Mouse (Mus musculus) heart, adult 9 months (tissue): ENCODE measurements around the gene Asrgl1.
"Not testable (repeated sequence)": the region's sequence is repeated elsewhere in the genome, so short reads cannot be mapped to it uniquely, and the experiment has no call there.

Source experiments
- DNase-seq, 2 experiments: peaks; one replicate each; pipeline ENCODE4 v3.0.0; 2022; ENCODE audit warnings: low spot score in 2 of 2

Gene Asrgl1

DNA sequence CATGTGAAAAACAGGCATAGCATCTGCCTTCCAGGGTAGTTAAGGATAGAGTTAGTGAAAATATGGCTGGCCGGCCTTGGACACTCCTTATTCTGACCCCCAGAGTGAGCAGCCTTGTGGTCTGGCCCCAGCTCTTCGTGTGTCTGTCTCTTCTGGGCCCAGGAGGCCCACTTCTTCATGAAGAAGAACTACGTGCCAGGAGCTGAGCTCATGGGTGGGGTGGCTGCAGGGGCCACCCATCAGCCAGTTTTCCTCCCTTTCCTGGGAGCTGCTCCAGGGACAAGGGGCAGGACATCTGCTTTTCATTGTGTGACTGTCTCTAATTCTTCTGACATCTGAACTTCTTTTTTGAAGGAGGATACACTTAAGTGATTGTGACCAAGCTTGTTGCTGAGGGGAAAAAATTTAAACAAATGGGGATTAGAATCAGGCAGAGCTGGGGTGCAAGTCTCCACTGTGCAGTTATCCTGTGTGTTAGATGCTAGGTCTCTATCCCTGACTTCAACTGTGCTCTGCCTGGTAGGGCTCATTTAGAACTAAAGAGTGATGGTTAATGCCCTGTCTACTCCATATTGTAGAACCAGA lies 30.2 kb downstream of the Asrgl1 start:
- DNase-seq = peak; percentile 62 to 63

DNA sequence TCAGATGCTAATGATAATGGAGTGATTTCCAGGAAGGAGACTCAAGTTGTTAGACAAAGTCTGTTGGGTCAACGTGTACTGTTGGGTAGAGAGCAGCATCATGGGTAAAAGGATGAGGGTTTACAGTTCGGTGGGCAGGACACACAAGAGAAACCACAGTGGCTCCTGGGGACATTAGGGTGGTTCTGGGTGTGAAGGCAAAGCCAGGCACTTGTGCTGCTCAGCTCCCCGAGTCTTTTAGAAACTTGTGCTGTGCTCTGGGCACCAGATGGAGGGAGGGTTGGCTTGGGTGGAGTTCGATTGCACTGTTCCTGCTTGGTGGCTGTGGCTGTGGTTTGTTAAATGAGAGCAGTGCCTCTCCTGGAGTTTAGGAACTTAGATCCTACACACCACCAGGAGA lies 31.4 kb downstream of the Asrgl1 start:
- DNase-seq = no peak

DNA sequence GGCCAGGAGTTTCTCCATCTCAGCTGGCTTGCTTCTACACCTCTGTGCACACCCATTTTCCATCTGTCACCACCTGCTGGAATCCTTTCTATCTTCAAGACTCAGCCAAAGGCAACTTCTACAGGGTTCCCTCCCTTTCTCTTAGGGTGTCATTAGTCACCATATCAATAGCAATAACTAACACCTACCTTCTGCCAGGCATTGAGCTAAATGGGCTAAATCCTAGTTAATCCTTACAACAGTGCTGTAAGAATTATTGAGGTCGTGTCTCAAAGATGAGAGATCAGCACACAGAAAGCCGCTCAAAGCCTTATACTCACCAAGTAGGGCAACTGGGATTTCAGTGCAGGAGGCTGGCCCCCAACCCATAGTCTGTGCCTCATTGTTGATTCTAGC lies 34.4 kb downstream of the Asrgl1 start:
- no peak for DNase-seq

DNA sequence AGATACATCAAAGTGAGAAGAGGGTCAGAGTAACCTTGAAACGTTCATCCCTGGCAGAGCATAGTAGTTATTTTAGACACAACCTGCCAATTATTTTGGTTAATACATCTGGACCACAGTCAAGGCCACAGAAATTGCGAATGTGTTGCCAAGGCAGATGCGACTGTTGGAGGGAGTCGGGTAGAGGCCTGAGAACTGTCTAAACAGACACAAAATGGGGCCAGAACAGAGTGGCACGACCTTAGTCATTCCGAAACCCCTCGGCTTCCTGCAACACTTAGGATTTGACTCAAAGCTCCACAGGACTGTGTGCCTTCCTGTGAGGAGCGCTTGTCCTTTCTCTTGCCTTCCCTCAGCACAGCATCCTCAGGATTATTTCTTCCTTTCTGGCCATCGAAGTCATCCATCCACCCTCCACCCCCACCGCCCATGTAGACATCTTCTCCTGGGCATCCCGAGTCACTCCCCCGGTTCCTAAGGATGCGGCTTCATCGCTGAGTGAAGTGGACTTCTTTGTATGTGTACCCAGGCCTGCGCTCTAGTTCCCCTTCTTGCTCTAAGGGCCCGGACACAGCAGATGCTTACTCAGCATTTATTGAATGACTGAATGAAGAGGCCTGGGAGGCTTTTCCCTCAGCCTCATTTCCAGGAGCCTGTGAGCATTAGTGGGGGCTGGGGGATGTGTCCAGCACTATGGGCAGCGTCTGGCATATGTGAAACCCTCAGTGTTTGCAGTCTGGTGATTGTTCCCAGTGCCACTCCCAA lies 35.0 kb downstream of the Asrgl1 start:
- DNase-seq = no peak

DNA sequence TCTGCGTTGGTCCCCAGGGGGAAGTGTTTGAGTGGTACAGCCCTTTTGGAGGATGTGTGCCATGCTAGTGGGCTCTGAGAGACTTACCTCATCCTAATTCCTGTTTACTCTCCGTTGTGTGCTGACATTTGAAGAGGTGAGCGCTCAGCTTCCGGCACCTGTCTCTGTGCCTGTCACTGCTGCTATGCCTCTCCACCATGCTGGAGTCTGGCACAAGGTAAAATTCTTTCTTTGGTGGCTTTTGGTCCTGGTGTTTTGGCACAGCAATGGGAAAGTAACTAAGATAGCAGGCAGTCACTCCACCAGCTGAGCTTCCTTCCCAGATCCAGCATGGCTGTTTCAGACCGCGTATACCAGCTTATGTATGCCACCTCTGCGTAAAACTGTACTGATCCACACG lies 35.7 kb downstream of the Asrgl1 start:
- no peak for DNase-seq

DNA sequence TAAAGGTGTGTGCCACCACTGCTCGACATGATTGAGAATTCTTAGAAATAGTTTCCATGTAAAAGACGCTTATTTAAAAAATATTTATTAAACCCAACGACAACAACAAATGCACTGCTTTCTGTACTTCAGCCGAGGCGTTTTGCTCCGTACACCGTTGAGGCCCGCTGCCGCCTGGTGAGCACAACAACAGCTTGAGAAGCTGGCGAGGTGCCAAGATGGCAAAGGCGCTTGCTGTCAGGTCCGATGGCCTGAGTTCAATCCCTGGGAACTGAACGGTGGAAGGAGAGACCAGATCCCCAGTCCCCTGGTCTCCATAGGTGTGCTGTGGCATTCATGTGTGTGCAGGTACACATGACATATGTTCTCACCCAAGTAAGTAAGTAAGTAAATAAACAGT lies 38.0 kb downstream of the Asrgl1 start:
- no peak for DNase-seq

DNA sequence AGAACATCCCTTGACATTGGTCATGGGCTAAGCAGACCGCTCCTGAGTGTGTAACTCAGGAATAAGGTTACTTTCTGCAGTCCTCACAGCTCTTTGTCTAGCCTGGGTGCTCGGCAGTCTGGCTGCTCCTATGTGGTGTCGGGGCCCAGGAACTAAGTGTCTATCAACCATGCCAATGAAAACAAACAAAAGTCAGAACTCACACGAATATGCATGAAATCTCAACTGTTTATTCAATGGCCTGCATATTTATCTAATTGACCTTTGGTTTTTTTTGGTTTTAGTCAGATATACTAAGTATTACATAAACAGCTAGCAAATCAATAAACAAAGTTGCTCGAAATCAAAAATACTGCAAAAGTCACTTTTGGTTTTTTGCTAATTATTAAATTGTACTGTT lies 40.3 kb downstream of the Asrgl1 start:
- no peak for DNase-seq

DNA sequence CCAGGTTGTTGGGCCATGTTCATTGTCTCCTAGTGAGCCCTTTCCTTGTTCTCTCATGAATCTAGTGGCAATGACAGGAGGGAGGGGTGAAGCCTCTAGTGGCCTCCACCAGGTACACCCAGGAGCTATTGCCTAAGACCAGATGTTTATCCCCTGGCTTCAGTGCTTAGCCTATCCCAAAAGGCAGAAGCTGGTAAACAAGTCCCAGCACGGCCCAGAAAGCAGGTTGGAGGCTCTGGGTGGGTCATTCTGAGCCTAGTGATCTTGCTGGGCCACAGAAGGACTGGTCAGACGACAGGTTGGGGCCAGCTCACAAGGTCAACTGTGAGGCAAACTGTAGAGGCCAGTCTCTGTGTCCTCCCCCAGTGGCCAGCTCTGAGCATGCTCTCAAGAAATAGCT lies 44.7 kb downstream of the Asrgl1 start:
- no peak for DNase-seq

DNA sequence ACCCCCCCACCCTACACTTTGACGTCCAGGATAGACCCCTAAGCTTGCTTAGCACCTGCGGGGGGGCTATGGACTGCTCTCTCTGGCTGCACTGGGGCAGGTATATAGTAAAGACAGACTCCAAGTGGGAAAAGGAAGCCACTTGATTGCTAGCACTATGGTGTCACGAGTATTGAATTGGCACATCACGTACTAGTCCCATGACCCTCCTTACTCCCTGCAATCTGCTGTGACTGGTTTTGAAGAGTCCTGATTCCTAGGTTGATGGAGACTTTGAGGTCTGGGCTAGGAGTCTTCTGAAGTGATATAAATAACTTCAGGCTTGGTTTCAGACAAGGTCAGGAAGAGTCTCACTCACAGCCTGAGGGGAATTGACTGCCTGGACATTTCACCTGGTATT lies 45.2 kb downstream of the Asrgl1 start:
- no peak for DNase-seq

DNA sequence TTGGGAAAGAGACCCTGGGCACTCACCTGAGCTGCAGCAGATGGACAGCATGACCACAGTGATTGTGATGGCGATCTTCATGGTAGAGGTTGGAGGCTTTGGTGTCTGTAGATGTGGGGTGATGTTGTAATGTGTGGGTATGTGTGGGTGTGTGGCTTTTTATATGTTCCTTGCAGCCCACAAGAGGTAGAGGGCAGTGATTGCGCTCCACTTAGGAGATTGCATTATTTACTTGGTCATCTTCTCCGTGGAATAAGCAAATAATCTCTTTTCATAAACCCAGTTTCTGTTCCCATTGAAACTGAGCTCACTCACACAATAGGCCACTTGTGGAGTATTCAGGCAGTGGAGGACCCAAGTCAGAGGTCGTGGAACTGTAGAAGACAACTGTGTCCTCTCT lies 47.6 kb downstream of the Asrgl1 start, which contains the start of gene Scgb1a1:
Gene Scgb1a1 (minus strand): TSS at position 138 of the 400 bp plus-strand sequence.
- no peak for DNase-seq

DNA sequence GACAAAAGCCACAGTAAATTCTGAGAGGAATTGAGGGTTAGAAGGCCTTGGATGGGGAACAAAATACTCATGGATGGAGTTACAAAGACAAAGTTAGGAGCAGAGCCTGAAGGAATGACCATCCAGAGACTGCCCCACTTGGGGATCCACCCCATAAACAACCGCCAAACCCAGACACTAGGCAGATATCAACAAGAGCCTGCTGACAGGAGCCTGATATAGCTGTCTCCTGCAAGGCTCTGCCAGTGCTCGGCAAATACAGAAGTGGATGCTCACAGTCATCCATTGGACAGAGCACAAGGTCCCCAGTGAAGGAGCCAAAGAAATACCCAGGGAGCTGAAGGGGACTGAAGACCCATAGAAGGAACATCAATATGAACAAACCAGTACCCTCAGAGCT lies 51.5 kb downstream of the Asrgl1 start:
- DNase-seq = not testable (repeated sequence)

DNA sequence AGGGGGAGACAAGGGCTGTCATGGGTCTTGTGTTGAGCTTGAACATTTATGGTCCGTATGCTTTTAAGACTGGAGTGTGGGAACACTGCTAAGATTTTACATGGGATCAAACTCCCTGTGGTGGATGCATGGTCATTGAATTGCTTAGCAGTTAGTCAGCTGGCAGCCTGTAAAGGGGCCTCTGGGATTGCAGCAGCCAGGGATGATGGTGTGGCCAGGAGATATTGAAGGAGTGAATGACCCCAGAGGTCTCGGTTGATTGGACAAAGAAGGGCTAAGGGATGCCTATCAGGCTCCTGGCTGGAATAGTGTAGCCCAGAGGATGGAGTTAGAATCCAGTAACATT lies 52.5 kb downstream of the Asrgl1 start:
- DNase-seq = no peak

DNA sequence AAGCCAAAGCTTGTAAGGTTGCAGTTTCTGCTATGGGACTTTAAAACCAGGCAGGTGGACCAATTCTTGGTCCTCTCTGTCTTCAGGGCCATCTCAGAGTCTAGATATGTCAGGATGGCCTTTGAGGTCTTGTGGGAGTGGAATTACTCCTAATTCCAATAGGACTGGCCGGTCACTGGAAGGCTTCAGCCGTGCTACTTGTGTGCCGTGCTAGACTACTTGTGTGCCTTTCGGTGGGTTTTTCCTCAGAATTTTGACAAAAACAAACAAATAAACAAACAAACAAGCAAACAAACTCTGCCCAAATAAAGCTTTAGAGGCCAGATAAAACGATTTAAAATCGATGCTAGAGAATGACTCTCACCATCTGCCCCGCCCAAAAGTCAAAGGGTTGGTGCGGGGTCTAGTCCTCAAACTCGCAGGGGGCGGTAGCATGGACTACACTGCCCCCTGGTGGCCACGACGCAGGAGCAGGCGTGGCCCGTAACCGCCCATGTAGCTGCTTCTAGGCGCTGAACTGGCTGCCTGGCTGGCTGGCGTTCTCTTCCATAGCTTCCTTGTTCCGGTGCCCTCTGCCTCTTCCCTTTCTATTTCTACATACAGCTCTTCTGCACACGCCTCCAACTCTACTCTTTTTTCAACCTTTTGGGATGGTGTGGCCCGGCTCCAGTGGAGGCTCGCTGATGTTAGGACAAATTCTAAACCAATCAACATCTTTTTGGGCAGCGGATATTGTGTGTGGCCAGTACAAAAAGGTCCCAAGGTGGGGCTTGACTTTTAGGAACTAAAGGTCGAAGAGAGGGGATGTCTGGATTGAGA lies 53.0 kb downstream of the Asrgl1 start:
- DNase-seq = peak; percentile 84 to 89

DNA sequence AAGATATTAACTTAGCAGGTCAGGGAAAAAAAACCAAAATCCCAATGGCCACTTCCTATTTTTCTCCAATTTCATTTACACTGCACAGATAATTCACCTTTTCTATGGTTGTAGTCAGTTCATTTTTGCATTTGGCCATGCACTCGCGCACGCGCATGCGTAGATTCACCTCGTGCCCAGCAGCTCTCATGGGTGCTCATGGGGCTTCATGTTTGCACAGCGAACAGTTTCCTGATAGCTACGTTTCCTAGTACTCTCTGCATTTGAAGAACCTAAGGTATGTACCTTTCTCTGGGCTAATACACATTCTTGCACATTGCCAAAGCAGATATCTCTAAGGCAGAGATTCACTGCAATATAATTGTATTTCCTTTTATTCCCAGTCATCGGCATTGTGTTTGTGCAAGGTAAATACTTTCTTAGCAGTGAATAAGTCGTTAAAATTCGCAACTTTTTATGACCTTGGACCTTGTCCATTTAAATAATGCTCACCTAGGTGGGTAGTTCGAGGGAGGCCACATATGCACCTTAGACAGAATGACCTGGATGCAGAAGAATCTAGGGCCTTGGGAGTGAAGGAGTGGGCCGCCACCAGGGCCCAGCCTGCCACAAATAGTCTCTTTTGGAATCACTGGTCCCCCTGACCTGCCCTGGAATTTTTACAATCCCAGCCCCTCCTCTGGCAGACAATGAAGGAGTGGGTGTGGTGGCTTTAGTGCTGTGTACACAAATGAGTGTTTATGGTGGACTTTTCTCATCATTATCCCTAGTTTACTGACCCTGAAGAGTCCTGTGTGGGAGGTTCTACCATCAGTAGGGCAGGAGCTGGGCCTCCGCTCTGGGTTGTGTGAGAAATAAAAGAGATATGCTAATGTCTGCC lies 53.9 kb downstream of the Asrgl1 start:
- DNase-seq = no peak

DNA sequence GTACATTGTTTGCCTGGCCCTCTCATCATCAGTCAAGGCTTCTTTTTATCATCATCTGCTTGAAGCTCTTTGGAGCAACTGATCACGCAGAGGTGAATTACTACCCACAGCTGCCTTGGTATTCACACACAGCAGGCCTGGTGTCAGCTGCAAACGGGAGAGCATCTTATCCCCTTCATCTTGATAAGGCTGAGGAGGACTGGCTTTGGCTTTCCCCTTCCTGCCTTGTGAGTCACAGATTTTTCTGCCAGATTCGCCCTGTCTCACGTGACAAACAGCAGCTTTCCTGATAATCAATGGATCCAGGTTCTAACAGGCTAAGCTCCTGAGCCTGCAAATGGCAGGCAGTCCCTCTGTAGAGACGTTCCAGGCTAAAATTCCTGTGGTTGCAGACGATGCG lies 55.5 kb downstream of the Asrgl1 start:
- no peak for DNase-seq

DNA sequence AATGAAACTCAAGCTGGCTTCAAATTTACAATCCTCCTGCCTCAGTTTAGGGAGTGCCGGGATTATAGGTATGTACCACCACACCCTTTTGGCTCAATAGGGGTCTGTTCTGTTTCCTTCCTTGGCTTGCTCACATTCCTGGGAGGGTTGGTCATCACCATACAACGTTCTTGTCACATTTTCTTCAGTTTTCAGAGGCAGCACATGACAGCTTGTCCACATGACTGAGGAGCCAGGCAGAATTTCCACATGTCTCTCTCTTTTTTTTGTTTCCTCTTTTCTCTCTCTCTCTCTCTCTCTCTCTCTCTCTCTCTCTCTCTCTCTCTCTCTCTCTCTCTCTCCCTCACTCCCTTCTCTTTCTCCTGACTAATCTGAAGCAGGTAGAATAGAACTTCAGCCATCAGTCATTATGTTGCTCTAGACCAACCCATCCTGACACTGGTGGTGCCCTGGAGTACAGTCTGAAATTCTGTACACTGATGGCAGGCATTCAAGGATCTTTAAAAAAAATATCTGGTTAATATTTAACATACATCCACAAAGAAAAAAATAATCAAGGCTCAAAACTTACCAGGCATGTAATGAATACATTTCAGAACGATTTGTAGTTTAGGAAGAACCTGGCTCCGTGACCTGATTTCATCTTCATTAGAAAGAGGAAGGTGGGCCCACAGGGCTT lies 58.3 kb downstream of the Asrgl1 start:
- no peak for DNase-seq

DNA sequence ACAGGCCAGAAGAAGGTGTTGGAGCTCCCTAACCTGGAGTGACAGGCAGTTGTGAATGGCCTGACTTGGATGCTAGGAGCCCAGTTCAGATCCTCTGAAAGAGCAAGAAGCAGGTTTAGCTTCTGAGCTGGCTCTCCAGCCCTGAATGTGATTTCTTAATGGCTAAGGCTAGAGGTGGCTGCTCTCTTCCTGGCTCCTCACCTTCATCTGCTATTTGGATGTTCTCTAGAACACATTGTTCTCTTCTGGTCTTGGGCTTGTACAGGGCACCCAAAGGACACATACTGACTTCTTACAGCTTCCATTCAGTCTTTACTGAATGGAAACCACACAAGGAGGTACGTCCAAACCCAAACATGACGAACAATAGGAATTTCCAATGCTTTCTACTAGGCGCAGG lies 59.4 kb downstream of the Asrgl1 start:
- DNase-seq = no peak

DNA sequence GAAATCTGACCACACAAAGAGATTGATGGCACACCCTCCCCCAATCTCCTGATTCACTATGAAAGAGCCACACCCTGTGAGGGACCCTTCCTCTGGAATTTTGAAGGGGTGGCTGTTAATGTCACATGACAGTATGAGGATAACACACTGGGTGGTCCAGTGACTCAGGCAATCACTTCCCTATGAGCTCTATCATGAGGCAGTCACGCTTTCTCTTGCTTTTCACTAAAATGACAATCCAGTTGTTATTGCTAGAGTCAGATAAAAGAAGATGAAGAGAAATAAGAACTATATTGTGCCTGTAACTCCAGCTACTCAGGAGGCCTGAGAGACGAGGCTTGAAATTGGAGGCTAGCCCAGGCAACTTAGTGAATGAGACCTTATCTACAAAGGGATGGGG lies 59.9 kb downstream of the Asrgl1 start:
- DNase-seq = no peak

DNA sequence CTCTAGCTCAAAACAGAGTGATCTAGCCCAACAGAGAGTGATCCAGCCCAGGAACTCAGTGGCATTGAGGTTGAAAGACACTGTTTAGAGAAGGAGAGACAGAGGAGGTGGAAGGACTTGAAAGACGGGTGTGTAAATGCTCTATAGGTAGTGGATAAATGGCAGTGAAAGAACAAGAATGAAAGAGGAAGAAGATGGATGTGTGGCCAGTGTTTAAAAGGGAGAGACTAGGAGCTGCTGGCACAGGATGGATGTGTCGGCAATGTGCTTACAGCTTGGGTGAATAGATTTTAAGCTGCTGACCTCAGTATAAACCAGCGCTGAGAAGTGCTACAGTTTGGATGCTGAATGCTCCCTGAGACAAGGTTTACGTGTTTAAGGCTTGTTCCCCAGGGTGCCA lies 61.0 kb downstream of the Asrgl1 start:
- no peak for DNase-seq

DNA sequence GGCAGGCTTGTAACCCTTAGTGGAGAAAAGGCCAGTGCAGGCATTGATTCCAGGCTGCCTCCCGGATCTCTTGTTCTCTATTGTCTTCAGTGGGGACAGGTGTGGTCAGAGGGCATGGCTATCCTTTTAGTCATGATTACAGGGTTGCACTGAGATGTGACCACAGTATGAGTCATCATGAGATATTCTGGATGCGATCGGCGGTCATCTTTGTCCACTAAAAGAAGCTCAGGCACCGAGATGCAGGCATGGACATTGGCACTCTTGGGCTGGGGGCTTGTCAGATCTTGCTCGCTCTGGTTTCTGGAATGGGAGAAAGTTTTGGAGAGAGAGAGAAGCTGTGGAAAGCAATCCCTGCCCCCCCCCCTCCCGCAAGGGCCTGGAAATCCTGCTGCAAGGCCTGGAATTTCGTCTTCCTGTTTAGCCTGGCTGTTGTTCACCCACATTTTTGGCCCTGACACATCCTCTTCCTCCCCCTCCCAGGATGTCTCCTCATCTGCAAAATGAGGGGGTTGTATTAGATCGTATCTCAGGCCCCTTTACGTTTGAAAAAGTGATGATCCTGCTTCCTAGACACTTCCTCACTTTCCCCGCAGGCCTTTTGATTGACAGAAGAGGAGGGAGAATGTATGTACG lies 61.5 kb downstream of the Asrgl1 start:
- DNase-seq = peak; percentile 63 to 78

DNA sequence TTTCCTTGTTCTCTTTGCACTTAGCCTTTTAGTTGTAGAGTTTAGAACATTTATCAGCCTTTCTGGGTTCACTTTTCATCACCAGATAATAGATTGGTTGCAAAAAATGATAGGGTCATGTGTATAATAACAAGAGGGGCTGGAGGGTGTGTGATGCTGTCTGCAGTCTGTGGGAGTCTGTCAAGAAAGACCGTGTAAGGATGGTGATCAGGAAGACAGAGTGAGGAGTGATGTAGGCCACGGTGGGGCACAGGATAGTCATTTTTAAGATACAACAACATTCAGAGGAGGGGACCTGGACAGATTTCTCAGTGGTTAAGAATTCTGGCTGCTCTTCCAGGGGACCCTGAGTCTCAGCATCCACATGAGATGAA lies 63.3 kb downstream of the Asrgl1 start:
- DNase-seq = no peak
